Mouse (Mus musculus) mammary gland, adult 2 months (tissue): ENCODE results near the gene Fads1. TPM values are rescaled to one million over a fixed set of nuclear protein-coding genes. Genes with fewer than 3 reads are reported as not detected.

Experiments
- polyA plus RNA-seq: library from polyadenylated mRNA; depleted of rRNA; stranded (reverse); fragments of >200 nt; gene quantifications from 2 replicates; pipeline ENCODE4 v1.2.3, GENCODE M21; 2012; ENCODE audit warnings: low replicate concordance; rRNA removed

The Fads1 gene
- 49.5 and 69.1 TPM in 2 replicates for polyA plus RNA-seq

GRCm38 (mm10) chr19:10182670-10183298 lies at the start of gene Fads1:
Gene Fads1, plus strand, starts transcription at chr19:10182888.

DNA sequence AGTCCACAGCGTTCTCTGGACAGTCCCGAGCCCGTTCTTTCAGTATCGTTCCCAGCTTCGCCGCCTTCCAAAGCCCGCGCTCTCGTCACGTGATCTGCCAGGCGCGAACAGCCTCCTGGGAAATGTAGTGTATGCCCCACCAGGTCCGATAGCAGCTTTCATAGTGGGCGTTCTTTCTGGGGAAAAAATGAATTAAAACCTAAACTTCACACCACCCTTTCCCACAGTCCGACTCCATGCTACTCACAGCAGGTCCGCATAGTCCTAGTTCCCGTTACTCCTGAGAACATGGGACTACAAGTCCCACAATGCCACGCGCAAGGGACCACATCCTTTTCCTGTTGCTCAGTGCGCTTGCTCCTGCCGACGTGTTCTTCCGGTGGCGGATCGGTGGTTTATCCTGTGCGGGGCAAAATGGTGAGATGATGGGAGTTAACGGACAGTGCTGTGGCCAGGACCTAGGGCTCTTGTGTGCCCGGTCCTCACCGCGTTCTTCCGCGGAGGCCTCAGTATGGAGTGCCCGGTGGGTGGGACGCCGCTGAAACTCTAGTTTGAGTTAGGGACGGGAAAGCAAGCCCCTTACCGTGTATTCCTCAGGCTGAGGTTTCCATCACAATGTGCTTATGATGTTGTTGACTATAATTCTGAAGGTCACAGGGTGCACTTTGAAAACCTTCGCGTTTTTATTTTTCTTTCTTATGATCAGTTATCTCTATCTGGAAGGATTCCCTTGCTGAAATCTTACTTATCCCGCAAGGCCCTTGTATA lies 21.3 kb downstream of the Fads1 start, which contains the start of the genes Tmem258 and Fen1:
Gene Tmem258, plus strand, starts transcription at position 167 of the 768 bp plus-strand sequence.
Gene Fen1, minus strand, starts transcription at position 322 of the 768 bp plus-strand sequence.

GRCm38 (mm10) chr19:10240654-10241305 lies 58.1 kb downstream of the Fads1 start, which contains the start of gene Myrf:
Gene Myrf, minus strand, starts transcription at chr19:10240748.

Other genes with a start within 250 kb of the Fads1 start
- gene Fth1, start 202.3 kb upstream of the Fads1 start, polyA plus RNA-seq, result 3,142 and 9,596 TPM in 2 replicates
- gene Best1, start 181.3 kb upstream of the Fads1 start, polyA plus RNA-seq, result 1.2 and 1.9 TPM in 2 replicates
- gene Rab3il1, start 181.2 kb upstream of the Fads1 start, polyA plus RNA-seq, result 42.4 and 53.5 TPM in 2 replicates
- gene Fads3, start 141.3 kb upstream of the Fads1 start, polyA plus RNA-seq, result 303 and 367 TPM in 2 replicates
- gene Fads2, start 81.1 kb upstream of the Fads1 start, polyA plus RNA-seq, result 32.6 and 46.1 TPM in 2 replicates
- 66.4 and 172 TPM in 2 replicates for gene Tmem258, start 21.1 kb downstream of the Fads1 start, polyA plus RNA-seq
- 5.6 and 7.4 TPM in 2 replicates for gene Fen1, start 21.3 kb downstream of the Fads1 start, polyA plus RNA-seq
- 0.65 and 1.2 TPM in 2 replicates for gene Myrf, start 57.9 kb downstream of the Fads1 start, polyA plus RNA-seq
- 14.2 and 14.4 TPM in 2 replicates for gene Dagla, start 122.0 kb downstream of the Fads1 start, polyA plus RNA-seq
- 3.6 and 3.8 TPM in 2 replicates for gene Syt7, start 206.2 kb downstream of the Fads1 start, polyA plus RNA-seq